Mouse (Mus musculus): ENCODE data around the gene Fam19a3. TPM values are rescaled to one million over a fixed set of nuclear protein-coding genes. Genes with fewer than 3 reads are reported as not detected.

Fam19a3 gene
- polyA plus RNA-seq, 1 experiment from 2014 or later = not detected

GRCm38 (mm10) chr3:104788561-104789311 is 7.1 kb upstream of the Fam19a3 start:
- H3K27me3 ChIP-seq (ENCODE audit: control insufficient read depth, insufficient read depth, low read length) = peaks cover 15% of the 10 kb centered on the region
- 1% methylated on average over 48 of the region's 52 CpGs for WGBS
- peak; percentile 92 for ATAC-seq (ENCODE audit: low FRiP score)

GRCm38 (mm10) chr3:104788075-104788474 is 6.4 kb upstream of the Fam19a3 start, which contains the start of gene Rhoc:
Rhoc (plus strand) TSS chr3:104788375.
- peak; percentile 81 for DNase-seq (ENCODE audit: low spot score, missing footprints)
- Histone ChIP-seq H3K9ac (ENCODE audit: low read length) (peak within 1 kb of the TSS; percentile 57), H3K27ac (ENCODE audit: low read depth, low read length) (no peak within 1 kb of the TSS), H3K27me3 (ENCODE audit: control insufficient read depth, insufficient read depth, low read length) (peaks cover 22% of the 10 kb centered on the region), H3K4me2 (peak within 1 kb of the TSS; percentile 86), H3K9me3 (ENCODE audit: control insufficient read depth, low read length) (no peaks in the 10 kb centered on the region), H3K4me3 (ENCODE audit: low read depth, low read length) (peak within 1 kb of the TSS; percentile 49), H3K36me3 (ENCODE audit: control insufficient read depth, insufficient read depth, low read length) (no peaks in the 10 kb centered on the region), H3K4me1 (ENCODE audit: control insufficient read depth, insufficient read depth, low read length) (peaks cover 16% of the 10 kb centered on the region)
- 22% methylated on average over 3 of the region's 3 CpGs for WGBS
- no peak; the same call in 1 of the 2 replicates for ATAC-seq (ENCODE audit: low FRiP score)

More at GRCm38 (mm10) chr3:104788561-104789311, 7.1 kb upstream of the Fam19a3 start:
- Histone ChIP-seq H3K4me1 (ENCODE audit: control insufficient read depth, insufficient read depth, low read length) (peaks cover 16% of the 10 kb centered on the region), H3K9me3 (ENCODE audit: control insufficient read depth, low read length) (no peaks in the 10 kb centered on the region), H3K4me3 (ENCODE audit: low read depth, low read length) (peak overlapping the region; percentile 49), H3K4me2 (peak overlapping the region; percentile 86), H3K36me3 (ENCODE audit: control insufficient read depth, insufficient read depth, low read length) (no peaks in the 10 kb centered on the region), H3K9ac (ENCODE audit: low read length) (peak overlapping the region; percentile 57), H3K27ac (ENCODE audit: low read depth, low read length) (no peak overlapping the region)
- peak; percentile 98 for DNase-seq (ENCODE audit: low spot score, missing footprints)

- 92% methylated on average over 6 of the region's 6 CpGs for WGBS
- Histone ChIP-seq H3K36me3 (ENCODE audit: control insufficient read depth, insufficient read depth, low read length) (no peaks in the 10 kb centered on the region), H3K9me3 (ENCODE audit: control insufficient read depth, low read length) (no peaks in the 10 kb centered on the region), H3K4me1 (ENCODE audit: control insufficient read depth, insufficient read depth, low read length) (peaks cover 22% of the 10 kb centered on the region), H3K4me3 (ENCODE audit: low read depth, low read length) (no peak overlapping the region), H3K27ac (ENCODE audit: low read depth, low read length) (no peak overlapping the region), H3K9ac (ENCODE audit: low read length) (no peak overlapping the region), H3K4me2 (no peak overlapping the region), H3K27me3 (ENCODE audit: control insufficient read depth, insufficient read depth, low read length) (peaks cover 50% of the 10 kb centered on the region)
- DNase-seq (ENCODE audit: low spot score, missing footprints) (peak; percentile 60), ATAC-seq (ENCODE audit: low FRiP score) (no peak)
These were observed 3.6 kb upstream of the Fam19a3 start for GRCm38 (mm10) chr3:104785284-104785683.

- no peak overlapping the region for H3K4me3 ChIP-seq (ENCODE audit: low read depth, low read length)
- no peak overlapping the region for H3K9ac ChIP-seq (ENCODE audit: low read length)
- H3K4me1 ChIP-seq (ENCODE audit: control insufficient read depth, insufficient read depth, low read length) = peaks cover 15% of the 10 kb centered on the region
- 34% methylated on average over 14 of the region's 14 CpGs for WGBS
- H3K4me2 ChIP-seq = no peak overlapping the region
- ATAC-seq (ENCODE audit: low FRiP score) (no peak), DNase-seq (ENCODE audit: low spot score, missing footprints) (peak; percentile 73)
- H3K36me3 ChIP-seq (ENCODE audit: control insufficient read depth, insufficient read depth, low read length) = no peaks in the 10 kb centered on the region
- no peak overlapping the region for H3K27ac ChIP-seq (ENCODE audit: low read depth, low read length)
- no peaks in the 10 kb centered on the region for H3K9me3 ChIP-seq (ENCODE audit: control insufficient read depth, low read length)
- H3K27me3 ChIP-seq (ENCODE audit: control insufficient read depth, insufficient read depth, low read length) = peaks cover 55% of the 10 kb centered on the region
These were observed 2.4 kb upstream of the Fam19a3 start for GRCm38 (mm10) chr3:104783971-104784500.

GRCm38 (mm10) chr3:104782061-104782681 is 531 bp upstream of the Fam19a3 start:
- Histone ChIP-seq H3K4me3 (ENCODE audit: low read depth, low read length) (no peak overlapping the region; the same call in 1 of the 2 replicates), H3K4me2 (peak overlapping the region; percentile 78; the same call in 1 of the 2 replicates), H3K9me3 (ENCODE audit: control insufficient read depth, low read length) (no peaks in the 10 kb centered on the region), H3K9ac (ENCODE audit: low read length) (no peak overlapping the region), H3K27me3 (ENCODE audit: control insufficient read depth, insufficient read depth, low read length) (peaks cover 74% of the 10 kb centered on the region), H3K36me3 (ENCODE audit: control insufficient read depth, insufficient read depth, low read length) (no peaks in the 10 kb centered on the region), H3K4me1 (ENCODE audit: control insufficient read depth, insufficient read depth, low read length) (peaks cover 18% of the 10 kb centered on the region), H3K27ac (ENCODE audit: low read depth, low read length) (no peak overlapping the region)
- 14% methylated on average over 12 of the region's 12 CpGs for WGBS
- ATAC-seq (ENCODE audit: low FRiP score) = no peak
- peak; percentile 90 for DNase-seq (ENCODE audit: low spot score, missing footprints)

- ATAC-seq (ENCODE audit: low FRiP score) (peak; percentile 80), DNase-seq (ENCODE audit: low spot score, missing footprints) (peak; percentile 94)
- peak within 1 kb of the TSS; percentile 46 for H3K9ac ChIP-seq (ENCODE audit: low read length)
- H3K4me2 ChIP-seq = peak within 1 kb of the TSS; percentile 78
- H3K36me3 ChIP-seq (ENCODE audit: control insufficient read depth, insufficient read depth, low read length) = no peaks in the 10 kb centered on the region
- no peak within 1 kb of the TSS for H3K27ac ChIP-seq (ENCODE audit: low read depth, low read length)
- H3K4me1 ChIP-seq (ENCODE audit: control insufficient read depth, insufficient read depth, low read length) = peaks cover 20% of the 10 kb centered on the region
- WGBS = under 1% methylated on average over 55 of the region's 56 CpGs
- H3K4me3 ChIP-seq (ENCODE audit: low read depth, low read length) = peak within 1 kb of the TSS; percentile 38
- H3K27me3 ChIP-seq (ENCODE audit: control insufficient read depth, insufficient read depth, low read length) = peaks cover 88% of the 10 kb centered on the region
- no peaks in the 10 kb centered on the region for H3K9me3 ChIP-seq (ENCODE audit: control insufficient read depth, low read length)
These were observed 849 bp downstream of the Fam19a3 start, which contains the start of gene Ppm1j for GRCm38 (mm10) chr3:104780561-104781420. Ppm1j (plus strand) TSS chr3:104781056.

- 3% methylated on average over 7 of the region's 7 CpGs for WGBS
- Histone ChIP-seq H3K4me1 (ENCODE audit: control insufficient read depth, insufficient read depth, low read length) (peaks cover 20% of the 10 kb centered on the region), H3K36me3 (ENCODE audit: control insufficient read depth, insufficient read depth, low read length) (no peaks in the 10 kb centered on the region), H3K27me3 (ENCODE audit: control insufficient read depth, insufficient read depth, low read length) (peaks cover 89% of the 10 kb centered on the region), H3K4me3 (ENCODE audit: low read depth, low read length) (no peak overlapping the region), H3K27ac (ENCODE audit: low read depth, low read length) (no peak overlapping the region), H3K4me2 (no peak overlapping the region), H3K9me3 (ENCODE audit: control insufficient read depth, low read length) (no peaks in the 10 kb centered on the region), H3K9ac (ENCODE audit: low read length) (no peak overlapping the region)
- DNase-seq (ENCODE audit: low spot score, missing footprints) (peak; percentile 95), ATAC-seq (ENCODE audit: low FRiP score) (peak; percentile 38; the same call in 1 of the 2 replicates)
These were observed 1.7 kb downstream of the Fam19a3 start for GRCm38 (mm10) chr3:104779949-104780348.

GRCm38 (mm10) chr3:104777342-104777741 is 4.3 kb downstream of the Fam19a3 start:
- H3K4me2 ChIP-seq = peak overlapping the region; percentile 52
- no peak for ATAC-seq (ENCODE audit: low FRiP score)
- peak; percentile 91 for DNase-seq (ENCODE audit: low spot score, missing footprints)
- WGBS = under 1% methylated on average over 20 of the region's 20 CpGs
- H3K9me3 ChIP-seq (ENCODE audit: control insufficient read depth, low read length) = no peaks in the 10 kb centered on the region
- no peak overlapping the region for H3K27ac ChIP-seq (ENCODE audit: low read depth, low read length)
- peak overlapping the region; percentile 27 for H3K4me3 ChIP-seq (ENCODE audit: low read depth, low read length)
- no peaks in the 10 kb centered on the region for H3K36me3 ChIP-seq (ENCODE audit: control insufficient read depth, insufficient read depth, low read length)
- peak overlapping the region; percentile 36 for H3K9ac ChIP-seq (ENCODE audit: low read length)
- H3K4me1 ChIP-seq (ENCODE audit: control insufficient read depth, insufficient read depth, low read length) = peaks cover 20% of the 10 kb centered on the region
- H3K27me3 ChIP-seq (ENCODE audit: control insufficient read depth, insufficient read depth, low read length) = peaks cover 67% of the 10 kb centered on the region

Measured in midbrain, embryonic 11.5 days (tissue).